Mouse (Mus musculus): ENCODE measurements at regions not wholly inside any gene's neighbourhood (a gene's known extent, or its start where the extent isn't known, plus 50 kb on each side); places are given as distances from the start of the nearest gene placed in this dataset.

- no peak for DNase-seq
These were observed 223.5 kb upstream of the Mvb12b start for GRCm38 (mm10) chr2:34111286-34111685.

GRCm38 (mm10) chr2:34110582-34110981, 222.8 kb upstream of the Mvb12b start:
- DNase-seq = no peak

GRCm38 (mm10) chr2:34107566-34108303, 220.0 kb upstream of the Mvb12b start:
- no peak for DNase-seq

GRCm38 (mm10) chr2:34106837-34107565, 219.3 kb upstream of the Mvb12b start:
- no peak for DNase-seq

- DNase-seq = no peak
These were observed 218.5 kb upstream of the Mvb12b start for GRCm38 (mm10) chr2:34106245-34106644.

- no peak for DNase-seq
These were observed 217.7 kb upstream of the Mvb12b start for GRCm38 (mm10) chr2:34105271-34106051.

- DNase-seq = no peak
These were observed 210.3 kb upstream of the Mvb12b start for GRCm38 (mm10) chr2:34098004-34098547.

GRCm38 (mm10) chr2:34096561-34096960, 208.8 kb upstream of the Mvb12b start:
- DNase-seq = no peak

- no peak for DNase-seq
These were observed 201.1 kb upstream of the Mvb12b start for GRCm38 (mm10) chr2:34088832-34089231.

- no peak for DNase-seq
These were observed 198.4 kb upstream of the Mvb12b start for GRCm38 (mm10) chr2:34086130-34086529.

- DNase-seq = no peak
These were observed 196.8 kb upstream of the Mvb12b start for GRCm38 (mm10) chr2:34084513-34084912.

GRCm38 (mm10) chr2:34082486-34082885, 194.7 kb upstream of the Mvb12b start:
- DNase-seq = no peak

GRCm38 (mm10) chr2:34080176-34080575, 192.4 kb upstream of the Mvb12b start:
- no peak for DNase-seq

- DNase-seq = no peak
These were observed 191.5 kb upstream of the Mvb12b start for GRCm38 (mm10) chr2:34079282-34079681.

GRCm38 (mm10) chr2:34078875-34079262, 191.1 kb upstream of the Mvb12b start:
- no peak for DNase-seq

- DNase-seq = no peak
These were observed 190.6 kb upstream of the Mvb12b start for GRCm38 (mm10) chr2:34078248-34078874.

- DNase-seq = no peak
These were observed 188.6 kb upstream of the Mvb12b start for GRCm38 (mm10) chr2:34076346-34076745.

GRCm38 (mm10) chr2:34074066-34074465, 186.3 kb upstream of the Mvb12b start:
- no peak for DNase-seq

- DNase-seq = no peak
These were observed 177.8 kb upstream of the Mvb12b start for GRCm38 (mm10) chr2:34065592-34065991.

GRCm38 (mm10) chr2:34065090-34065489, 177.3 kb upstream of the Mvb12b start:
- DNase-seq = peak; percentile 71

GRCm38 (mm10) chr2:34056552-34056951, 168.8 kb upstream of the Mvb12b start:
- DNase-seq = no peak

- peak; percentile 40 for DNase-seq
These were observed 155.3 kb upstream of the Mvb12b start for GRCm38 (mm10) chr2:34043064-34043463.

- peak; percentile 47 for DNase-seq
These were observed 154.6 kb upstream of the Mvb12b start for GRCm38 (mm10) chr2:34042336-34042735.

Data from kidney, postnatal 10 days (tissue).